Mouse (Mus musculus): ENCODE data around the gene Luzp1. TPM values are rescaled to one million over a fixed set of nuclear protein-coding genes. Genes with fewer than 3 reads are reported as not detected.
A peak's percentile ranks its signal among the peaks of the same experiment; 100 is the strongest.

The Luzp1 gene
- total RNA-seq, 2 experiments from 2014 or later = 86.4 to 87.2 TPM

- no peak for DNase-seq (ENCODE audit: low spot score in 2 of 2)
Observed at GRCm38 (mm10) chr4:136546279-136547045, 76.9 kb downstream of the Luzp1 start.

- DNase-seq (ENCODE audit: low spot score in 2 of 2) = peak in 1 of 2 experiments; percentile 59
Observed at GRCm38 (mm10) chr4:136547721-136548120, 78.2 kb downstream of the Luzp1 start.

- DNase-seq (ENCODE audit: low spot score in 2 of 2) = peak in 1 of 2 experiments; percentile 35
Observed at GRCm38 (mm10) chr4:136548381-136548801, 78.8 kb downstream of the Luzp1 start.

- DNase-seq (ENCODE audit: low spot score in 2 of 2) = no peak
Observed at GRCm38 (mm10) chr4:136553108-136553507, 83.5 kb downstream of the Luzp1 start.

GRCm38 (mm10) chr4:136557638-136558037 lies 88.1 kb downstream of the Luzp1 start:
- DNase-seq (ENCODE audit: low spot score in 2 of 2) = no peak

- no peak for DNase-seq (ENCODE audit: low spot score in 2 of 2)
Observed at GRCm38 (mm10) chr4:136559690-136560089, 90.1 kb downstream of the Luzp1 start.

- DNase-seq (ENCODE audit: low spot score in 2 of 2) = no peak
Observed at GRCm38 (mm10) chr4:136560270-136560991, 90.9 kb downstream of the Luzp1 start.

- DNase-seq (ENCODE audit: low spot score in 2 of 2) = peak in 1 of 2 experiments; percentile 42
Observed at GRCm38 (mm10) chr4:136562755-136563154, 93.2 kb downstream of the Luzp1 start.

GRCm38 (mm10) chr4:136568629-136569028 lies 99.1 kb downstream of the Luzp1 start:
- no peak for DNase-seq (ENCODE audit: low spot score in 2 of 2)

GRCm38 (mm10) chr4:136569998-136570397 lies 100.4 kb downstream of the Luzp1 start:
- peak in 1 of 2 experiments; percentile 26 for DNase-seq (ENCODE audit: low spot score in 2 of 2)

- DNase-seq (ENCODE audit: low spot score in 2 of 2) = no peak
Observed at GRCm38 (mm10) chr4:136581885-136582284, 112.3 kb downstream of the Luzp1 start.

- DNase-seq (ENCODE audit: low spot score in 2 of 2) = no peak
Observed at GRCm38 (mm10) chr4:136587221-136587827, 117.8 kb downstream of the Luzp1 start.

GRCm38 (mm10) chr4:136588003-136588402 lies 118.4 kb downstream of the Luzp1 start:
- no peak for DNase-seq (ENCODE audit: low spot score in 2 of 2)

GRCm38 (mm10) chr4:136592111-136592510 lies 122.5 kb downstream of the Luzp1 start:
- no peak for DNase-seq (ENCODE audit: low spot score in 2 of 2)

- DNase-seq (ENCODE audit: low spot score in 2 of 2) = no peak
Observed at GRCm38 (mm10) chr4:136594006-136594405, 124.4 kb downstream of the Luzp1 start.

GRCm38 (mm10) chr4:136595221-136595620 lies 125.7 kb downstream of the Luzp1 start:
- no peak for DNase-seq (ENCODE audit: low spot score in 2 of 2)

GRCm38 (mm10) chr4:136598268-136598876 lies 128.8 kb downstream of the Luzp1 start:
- DNase-seq (ENCODE audit: low spot score in 2 of 2) = no peak

GRCm38 (mm10) chr4:136599869-136600268 lies 130.3 kb downstream of the Luzp1 start:
- DNase-seq (ENCODE audit: low spot score in 2 of 2) = no peak

- DNase-seq (ENCODE audit: low spot score in 2 of 2) = no peak
Observed at GRCm38 (mm10) chr4:136600536-136600935, 131.0 kb downstream of the Luzp1 start.

GRCm38 (mm10) chr4:136601476-136601875 lies 131.9 kb downstream of the Luzp1 start:
- peak in 1 of 2 experiments; percentile 66 for DNase-seq (ENCODE audit: low spot score in 2 of 2)

GRCm38 (mm10) chr4:136602018-136602554 lies 132.5 kb downstream of the Luzp1 start:
- peak in 1 of 2 experiments; percentile 25 for DNase-seq (ENCODE audit: low spot score in 2 of 2)
